8 mouse cellular contexts compared by ENCODE assay signal in the genomic region with DNA sequence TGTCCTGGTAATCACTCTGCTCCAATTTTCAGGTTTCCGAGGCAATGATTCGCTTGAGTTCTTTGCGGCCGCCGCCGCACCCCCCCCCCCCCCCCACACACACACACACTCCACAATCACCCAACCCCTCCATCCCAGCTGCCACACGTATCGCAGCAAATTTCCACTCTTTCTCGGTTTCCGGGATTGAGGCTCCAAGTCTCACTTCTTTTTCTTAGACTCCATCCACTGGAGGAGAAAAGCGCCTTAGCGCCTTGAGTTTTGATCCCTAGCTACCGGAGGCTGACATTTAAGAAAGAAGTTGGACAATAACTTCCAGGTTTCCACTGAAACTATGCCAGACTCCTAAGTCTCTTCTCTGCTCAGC. TPM values are rescaled to one million over a fixed set of nuclear protein-coding genes. Genes with fewer than 3 reads are reported as not detected.
DNase-seq lines count a peak whose midpoint lies in the region; ATAC-seq and TF ChIP-seq lines count a peak whose summit lies in the region.

No protein-coding gene starts in this region.

- H3K36me3 ChIP-seq in heart, adult 2 months (ENCODE audit: control insufficient read depth, insufficient read depth, low read length): peaks cover 3% of the 10 kb centered on the region; the same call in 1 of the 2 replicates
- H3K36me3 ChIP-seq in embryonic facial prominence, embryonic 11.5 days (replicated peaks; ENCODE audit: control insufficient read depth, insufficient read depth, low read depth, low read length): no peaks in the 10 kb centered on the region
- H3K36me3 ChIP-seq in limb, embryonic 11.5 days (ENCODE audit: control insufficient read depth, insufficient read depth, low read length): no peaks in the 10 kb centered on the region; the same call in 1 of the 2 replicates

- H3K79me2 ChIP-seq in heart, adult 2 months (replicated peaks; ENCODE audit: control insufficient read depth, insufficient read depth, low read length): peaks cover 7% of the 10 kb centered on the region

- ATAC-seq in embryonic facial prominence, embryonic 11.5 days (replicated peaks; ENCODE audit: insufficient number of reproducible peaks, low FRiP score, low TSS enrichment, low read depth): no peak
- ATAC-seq in limb, embryonic 11.5 days (ENCODE audit: insufficient number of reproducible peaks, low FRiP score, low TSS enrichment, low read depth): no peak
- ATAC-seq in CD4-positive, CD25-positive, alpha-beta regulatory T cell, adult 4 months: no peak

- no peak for TF ChIP-seq EP300 in heart, adult 2 months (IDR thresholded peaks at IDR 0.05; ENCODE audit: insufficient read depth, low read depth, low read length)

- peak overlapping the region; percentile 81 for H3K4me3 ChIP-seq in heart, adult 2 months
- H3K4me3 ChIP-seq in embryonic facial prominence, embryonic 11.5 days (ENCODE audit: low read depth, low read length): peak overlapping the region; percentile 80
- H3K4me3 ChIP-seq in limb, embryonic 11.5 days (ENCODE audit: low read depth, low read length): peak overlapping the region; percentile 78
- H3K4me3 ChIP-seq in olfactory bulb, adult 2 months (ENCODE audit: insufficient read depth, low read depth, low read length): peak overlapping the region; percentile 91

- no peaks in the 10 kb centered on the region for H3K27me3 ChIP-seq in heart, adult 2 months (ENCODE audit: control insufficient read depth, insufficient read depth, low read length)
- no peaks in the 10 kb centered on the region for H3K27me3 ChIP-seq in embryonic facial prominence, embryonic 11.5 days (ENCODE audit: control insufficient read depth, insufficient read depth, low read length)
- no peaks in the 10 kb centered on the region for H3K27me3 ChIP-seq in limb, embryonic 11.5 days (ENCODE audit: control insufficient read depth, insufficient read depth, low read length)

- H3K9me3 ChIP-seq in embryonic facial prominence, embryonic 11.5 days (replicated peaks; ENCODE audit: control insufficient read depth, low read length): no peaks in the 10 kb centered on the region
- H3K9me3 ChIP-seq in limb, embryonic 11.5 days (ENCODE audit: control insufficient read depth, low read length): no peaks in the 10 kb centered on the region

- H3K4me2 ChIP-seq in embryonic facial prominence, embryonic 11.5 days (ENCODE audit: low read depth, low read length): peak overlapping the region; percentile 57
- peak overlapping the region; percentile 51 for H3K4me2 ChIP-seq in limb, embryonic 11.5 days (ENCODE audit: low read depth, severe bottlenecking)

- H3K27ac ChIP-seq in heart, adult 2 months: peak overlapping the region; percentile 94
- H3K27ac ChIP-seq in embryonic facial prominence, embryonic 11.5 days (replicated peaks; ENCODE audit: low read depth, low read length): peak overlapping the region; percentile 96
- H3K27ac ChIP-seq in limb, embryonic 11.5 days (replicated peaks; ENCODE audit: low read depth, low read length): peak overlapping the region; percentile 97
- no peak overlapping the region; the same call in 1 of the 2 replicates for H3K27ac ChIP-seq in olfactory bulb, adult 2 months (ENCODE audit: insufficient read depth, low read depth, low read length)

- H3K9ac ChIP-seq in heart, adult 2 months (ENCODE audit: low read depth, low read length): peak overlapping the region; percentile 90
- H3K9ac ChIP-seq in embryonic facial prominence, embryonic 11.5 days (replicated peaks; ENCODE audit: low read length): peak overlapping the region; percentile 96
- H3K9ac ChIP-seq in limb, embryonic 11.5 days (ENCODE audit: low read length): peak overlapping the region; percentile 93

- no peak for TF ChIP-seq POLR2A in heart, adult 2 months (IDR thresholded peaks at IDR 0.05; ENCODE audit: insufficient read depth, low read depth, low read length)
- no peak for TF ChIP-seq POLR2A in olfactory bulb, adult 2 months (IDR thresholded peaks at IDR 0.05; ENCODE audit: insufficient read depth, low read depth, low read length)

- TF ChIP-seq CTCF in heart, adult 2 months (IDR thresholded peaks at IDR 0.05): no peak
- TF ChIP-seq CTCF in olfactory bulb, adult 2 months (IDR thresholded peaks at IDR 0.05; ENCODE audit: insufficient read depth, low read depth, low read length): no peak

- intact Hi-C loops in heart, adult 2 months (cut with DNase I): loop anchor here (5.0 kb wide), 1 partner anchor 149 kb away; a partner anchor contains a TSS

- peaks cover 3% of the 10 kb centered on the region for H3K4me1 ChIP-seq in heart, adult 2 months (ENCODE audit: control insufficient read depth, insufficient read depth, low read length)
- H3K4me1 ChIP-seq in embryonic facial prominence, embryonic 11.5 days (ENCODE audit: control insufficient read depth, insufficient read depth, low read length): no peaks in the 10 kb centered on the region
- H3K4me1 ChIP-seq in limb, embryonic 11.5 days (ENCODE audit: control insufficient read depth, insufficient read depth, low read length): peaks cover 3% of the 10 kb centered on the region; the same call in 1 of the 2 replicates
- H3K4me1 ChIP-seq in olfactory bulb, adult 2 months (ENCODE audit: control insufficient read depth, insufficient read depth, low read length): no peaks in the 10 kb centered on the region

- WGBS in heart, adult 2 months: under 1% methylated on average over 9 of the region's 13 CpGs
- 1% methylated on average over 13 of the region's 13 CpGs for WGBS in embryonic facial prominence, embryonic 11.5 days
- WGBS in limb, embryonic 11.5 days: 2% methylated on average over 13 of the region's 13 CpGs
- WGBS in olfactory bulb, adult 2 months: under 1% methylated on average over 13 of the region's 13 CpGs

- DNase-seq in heart, adult 2 months: no peak
- DNase-seq in heart, adult 11 months: no peak
- peak; percentile 64 for DNase-seq in 3T3-L1 (ENCODE audit: low read depth, low spot score)
- peak; percentile 69 for DNase-seq in embryonic facial prominence, embryonic 11.5 days (ENCODE audit: low spot score)
- DNase-seq in limb, embryonic 11.5 days (ENCODE audit: low spot score): no peak
- no peak for DNase-seq in layer of hippocampus, adult 8-10 months (ENCODE audit: low spot score in 2 of 2)

RNA-seq across cellular contexts. Expression of a gene that starts 0.8 kb away (rescaled TPM):
- total RNA-seq in heart, adult 2 months (2021): 10 to 100 TPM; 22.3 to 22.4 TPM
- 8.7 and 10.1 TPM in 2 replicates for polyA plus RNA-seq in heart, adult 2 months (2012; rRNA removed)
- 23.1 and 26.6 TPM in 2 replicates for polyA plus RNA-seq in embryonic facial prominence, embryonic 11.5 days (2014; fragmentation: Nextera tagmentation; extraction: Ambion mirVana)
- polyA plus RNA-seq in limb, embryonic 11.5 days (2014; fragmentation: Nextera tagmentation; extraction: Ambion mirVana): 32.9 and 36.3 TPM in 2 replicates
- polyA plus RNA-seq in olfactory bulb, adult 2 months (2012; ENCODE audit: insufficient read depth, insufficient read length, low replicate concordance, missing spikeins): not detected in 2 replicates
- 1 to 10 TPM; 5.6 to 6.0 TPM for polyA plus RNA-seq in CD4-positive, CD25-positive, alpha-beta regulatory T cell, adult 4 months (2017; shearing (Covaris generic))
- 10 to 100 TPM in 3 of 4 experiments, 1 to 10 TPM in 1; 9.0 to 14.0 (median 12.6) TPM for total RNA-seq in layer of hippocampus, adult 8-10 months (2022)

RNA-seq across cellular contexts. Expression of a gene that starts 42.2 kb away (rescaled TPM):
- 1 to 10 TPM; 3.5 to 4.5 TPM for total RNA-seq in heart, adult 2 months (2021)
- polyA plus RNA-seq in heart, adult 2 months (2012; rRNA removed): 2.1 and 2.2 TPM in 2 replicates
- 22.7 and 25.2 TPM in 2 replicates for polyA plus RNA-seq in embryonic facial prominence, embryonic 11.5 days (2014; fragmentation: Nextera tagmentation; extraction: Ambion mirVana)
- 26.4 and 31.6 TPM in 2 replicates for polyA plus RNA-seq in limb, embryonic 11.5 days (2014; fragmentation: Nextera tagmentation; extraction: Ambion mirVana)
- not detected in 2 replicates for polyA plus RNA-seq in olfactory bulb, adult 2 months (2012; ENCODE audit: insufficient read depth, insufficient read length, low replicate concordance, missing spikeins)
- polyA plus RNA-seq in CD4-positive, CD25-positive, alpha-beta regulatory T cell, adult 4 months (2017; shearing (Covaris generic)): 10 to 100 TPM; 24.7 to 30.1 TPM
- total RNA-seq in layer of hippocampus, adult 8-10 months (2022): 10 to 100 TPM in 1 of 4 experiments, 1 to 10 TPM in 3; 8.3 to 10.3 (median 9.2) TPM

Comparison
In these comparisons a context has a peak if more than half of its experiments do, and no peak if none do; other contexts are left out.
1. DNase-seq: peak in 3T3-L1 (single experiment) and embryonic facial prominence, embryonic 11.5 days (single experiment); none in heart, adult 2 months (0 of 2), heart, adult 11 months (single experiment), limb, embryonic 11.5 days (single experiment) and layer of hippocampus, adult 8-10 months (0 of 2).
2. Peak in every context shown above with its lines, with median percentiles within 50 percentile points of each other: H3K4me3 ChIP-seq and H3K9ac ChIP-seq.